Mouse (Mus musculus): Measurements from ENCODE around the gene Lpin1. TPM values are rescaled to one million over a fixed set of nuclear protein-coding genes. Genes with fewer than 3 reads are reported as not detected.

Gene Lpin1
- polyA plus RNA-seq, 1 experiment from 2014 or later, result 6.6 TPM

GRCm38 (mm10) chr12:16587111-16587510, 23.7 kb downstream of the Lpin1 start:
- 73% methylated on average over 2 of the region's 2 CpGs for WGBS
- no peaks in the 10 kb centered on the region for H3K36me3 ChIP-seq (ENCODE audit: control insufficient read depth, insufficient read depth, low read length)
- H3K4me1 ChIP-seq (ENCODE audit: control insufficient read depth, insufficient read depth, low read length), result peaks cover 30% of the 10 kb centered on the region
- no peaks in the 10 kb centered on the region for H3K9me3 ChIP-seq (replicated peaks; ENCODE audit: control insufficient read depth, low read length)
- no peak for ATAC-seq (ENCODE audit: insufficient read depth, low FRiP score)
- H3K9ac ChIP-seq (ENCODE audit: low read length), result no peak overlapping the region
- H3K27me3 ChIP-seq (ENCODE audit: control insufficient read depth, insufficient read depth, low read length), result no peaks in the 10 kb centered on the region
- no peak overlapping the region for H3K4me2 ChIP-seq (ENCODE audit: low read depth, low read length)
- H3K4me3 ChIP-seq (replicated peaks; ENCODE audit: low read length), result no peak overlapping the region
- no peak overlapping the region for H3K27ac ChIP-seq (ENCODE audit: low read length)

GRCm38 (mm10) chr12:16584964-16585363, 25.8 kb downstream of the Lpin1 start:
- Histone ChIP-seq H3K27ac (ENCODE audit: low read length) (no peak overlapping the region), H3K9ac (ENCODE audit: low read length) (no peak overlapping the region), H3K36me3 (ENCODE audit: control insufficient read depth, insufficient read depth, low read length) (no peaks in the 10 kb centered on the region), H3K4me3 (replicated peaks; ENCODE audit: low read length) (no peak overlapping the region), H3K4me1 (ENCODE audit: control insufficient read depth, insufficient read depth, low read length) (peaks cover 22% of the 10 kb centered on the region), H3K4me2 (ENCODE audit: low read depth, low read length) (no peak overlapping the region), H3K9me3 (replicated peaks; ENCODE audit: control insufficient read depth, low read length) (no peaks in the 10 kb centered on the region), H3K27me3 (ENCODE audit: control insufficient read depth, insufficient read depth, low read length) (no peaks in the 10 kb centered on the region)
- WGBS, result 78% methylated on average over 3 of the region's 3 CpGs
- no peak for ATAC-seq (ENCODE audit: insufficient read depth, low FRiP score)

GRCm38 (mm10) chr12:16584035-16584682, 26.6 kb downstream of the Lpin1 start:
- Histone ChIP-seq H3K27me3 (ENCODE audit: control insufficient read depth, insufficient read depth, low read length) (no peaks in the 10 kb centered on the region), H3K4me1 (ENCODE audit: control insufficient read depth, insufficient read depth, low read length) (peaks cover 19% of the 10 kb centered on the region), H3K4me2 (ENCODE audit: low read depth, low read length) (no peak overlapping the region), H3K4me3 (replicated peaks; ENCODE audit: low read length) (no peak overlapping the region), H3K36me3 (ENCODE audit: control insufficient read depth, insufficient read depth, low read length) (0 out of 2 replicates have a peak, but pooled peaks cover 5% of the 10 kb centered on the region), H3K9ac (ENCODE audit: low read length) (no peak overlapping the region), H3K9me3 (replicated peaks; ENCODE audit: control insufficient read depth, low read length) (no peaks in the 10 kb centered on the region), H3K27ac (ENCODE audit: low read length) (peak overlapping the region; percentile 52; the same call in 1 of the 2 replicates)
- ATAC-seq (ENCODE audit: insufficient read depth, low FRiP score), result no peak
- 36% methylated on average over 14 of the region's 14 CpGs for WGBS

DNA sequence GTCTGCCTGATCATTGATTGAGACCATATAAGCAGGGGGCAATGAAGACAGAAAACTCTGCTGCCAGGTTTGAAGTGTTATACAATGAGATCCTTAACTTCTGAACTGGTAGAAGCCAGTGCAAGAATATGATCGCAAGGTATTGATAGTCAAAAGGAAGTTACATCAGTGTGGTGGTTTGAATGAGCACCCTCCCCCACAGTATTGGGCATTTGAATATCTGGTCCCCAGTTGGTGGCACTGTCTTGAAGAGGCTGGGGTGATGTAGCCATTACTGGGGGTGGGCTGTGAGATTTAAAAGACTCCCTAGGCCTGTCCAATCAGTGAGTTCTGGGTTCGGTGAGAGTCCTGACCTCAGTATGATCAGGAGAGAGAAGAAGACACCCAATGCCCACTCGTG, 27.5 kb downstream of the Lpin1 start:
- Histone ChIP-seq H3K27me3 (ENCODE audit: control insufficient read depth, insufficient read depth, low read length) (no peaks in the 10 kb centered on the region), H3K27ac (ENCODE audit: low read length) (no peak overlapping the region), H3K9me3 (replicated peaks; ENCODE audit: control insufficient read depth, low read length) (no peaks in the 10 kb centered on the region), H3K9ac (ENCODE audit: low read length) (no peak overlapping the region), H3K4me2 (ENCODE audit: low read depth, low read length) (no peak overlapping the region), H3K4me1 (ENCODE audit: control insufficient read depth, insufficient read depth, low read length) (peaks cover 11% of the 10 kb centered on the region; the same call in 1 of the 2 replicates), H3K4me3 (replicated peaks; ENCODE audit: low read length) (no peak overlapping the region), H3K36me3 (ENCODE audit: control insufficient read depth, insufficient read depth, low read length) (0 out of 2 replicates have a peak, but pooled peaks cover 5% of the 10 kb centered on the region)
- no peak for ATAC-seq (ENCODE audit: insufficient read depth, low FRiP score)
- WGBS, result 92% methylated on average over 3 of the region's 3 CpGs

- Histone ChIP-seq H3K27ac (ENCODE audit: low read length) (no peak overlapping the region), H3K4me1 (ENCODE audit: control insufficient read depth, insufficient read depth, low read length) (peaks cover 13% of the 10 kb centered on the region; the same call in 1 of the 2 replicates), H3K9me3 (replicated peaks; ENCODE audit: control insufficient read depth, low read length) (no peaks in the 10 kb centered on the region), H3K27me3 (ENCODE audit: control insufficient read depth, insufficient read depth, low read length) (no peaks in the 10 kb centered on the region), H3K4me2 (ENCODE audit: low read depth, low read length) (no peak overlapping the region), H3K4me3 (replicated peaks; ENCODE audit: low read length) (no peak overlapping the region), H3K9ac (ENCODE audit: low read length) (no peak overlapping the region), H3K36me3 (ENCODE audit: control insufficient read depth, insufficient read depth, low read length) (0 out of 2 replicates have a peak, but pooled peaks cover 5% of the 10 kb centered on the region)
- 82% methylated on average over 9 of the region's 9 CpGs for WGBS
- ATAC-seq (ENCODE audit: insufficient read depth, low FRiP score), result no peak
These were observed 30.5 kb downstream of the Lpin1 start for GRCm38 (mm10) chr12:16580306-16580705.

DNA sequence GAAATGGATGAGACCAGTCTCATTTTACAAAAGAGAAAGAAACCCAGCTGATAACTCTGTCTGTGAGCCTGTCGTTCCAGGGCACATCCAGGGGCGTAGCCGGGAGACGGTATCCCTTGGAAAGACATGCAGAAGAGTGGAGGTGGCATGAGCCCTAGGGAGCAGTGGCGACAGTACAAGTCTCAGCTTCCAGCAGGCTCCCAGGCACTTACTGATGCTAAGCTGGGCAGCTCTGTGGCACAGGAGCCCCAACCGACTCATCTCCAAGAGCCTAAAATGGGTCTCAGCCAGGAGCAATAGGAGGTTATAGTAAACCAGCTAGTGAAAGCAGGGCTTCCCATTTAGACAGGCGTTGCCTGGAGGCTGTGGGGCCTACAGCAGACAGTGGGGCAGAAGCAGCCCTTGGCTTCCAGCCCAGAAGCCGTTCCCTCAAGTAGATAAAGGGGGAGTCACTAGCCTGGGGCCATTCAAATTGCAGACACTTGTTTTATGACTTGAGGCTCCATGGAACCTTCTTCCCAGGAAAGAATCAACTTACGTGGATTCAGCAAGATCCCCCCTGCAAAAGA, 33.0 kb downstream of the Lpin1 start:
- Histone ChIP-seq H3K4me3 (replicated peaks; ENCODE audit: low read length) (no peak overlapping the region), H3K9me3 (replicated peaks; ENCODE audit: control insufficient read depth, low read length) (no peaks in the 10 kb centered on the region), H3K36me3 (ENCODE audit: control insufficient read depth, insufficient read depth, low read length) (0 out of 2 replicates have a peak, but pooled peaks cover 5% of the 10 kb centered on the region), H3K27me3 (ENCODE audit: control insufficient read depth, insufficient read depth, low read length) (no peaks in the 10 kb centered on the region), H3K27ac (ENCODE audit: low read length) (no peak overlapping the region), H3K9ac (ENCODE audit: low read length) (no peak overlapping the region), H3K4me1 (ENCODE audit: control insufficient read depth, insufficient read depth, low read length) (peaks cover 6% of the 10 kb centered on the region; the same call in 1 of the 2 replicates), H3K4me2 (ENCODE audit: low read depth, low read length) (no peak overlapping the region)
- no peak for ATAC-seq (ENCODE audit: insufficient read depth, low FRiP score)
- WGBS, result 68% methylated on average over 9 of the region's 9 CpGs

DNA sequence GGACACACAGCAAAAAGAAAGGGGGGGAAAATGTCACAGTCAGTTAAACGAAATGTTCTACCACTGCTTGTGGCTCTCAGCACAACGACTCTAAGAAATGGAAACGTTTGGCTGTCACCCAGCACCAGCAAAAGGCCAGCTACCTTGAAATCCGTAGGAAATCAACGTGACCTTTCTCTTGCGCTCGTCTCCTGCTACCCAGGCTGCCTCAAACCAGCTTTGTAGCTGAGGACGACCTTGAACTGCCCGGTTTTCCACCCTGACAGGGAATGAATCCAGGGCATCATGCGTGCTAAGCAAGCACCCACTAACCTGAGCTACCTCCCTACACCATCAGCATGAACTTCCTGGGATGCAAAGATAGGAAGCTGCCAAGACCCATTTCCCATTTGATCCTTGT, 39.5 kb downstream of the Lpin1 start:
- ATAC-seq (ENCODE audit: insufficient read depth, low FRiP score), result no peak
- Histone ChIP-seq H3K4me2 (ENCODE audit: low read depth, low read length) (no peak overlapping the region), H3K4me3 (replicated peaks; ENCODE audit: low read length) (no peak overlapping the region), H3K36me3 (ENCODE audit: control insufficient read depth, insufficient read depth, low read length) (no peaks in the 10 kb centered on the region), H3K9ac (ENCODE audit: low read length) (no peak overlapping the region), H3K27ac (ENCODE audit: low read length) (no peak overlapping the region), H3K9me3 (replicated peaks; ENCODE audit: control insufficient read depth, low read length) (no peaks in the 10 kb centered on the region), H3K27me3 (ENCODE audit: control insufficient read depth, insufficient read depth, low read length) (no peaks in the 10 kb centered on the region), H3K4me1 (ENCODE audit: control insufficient read depth, insufficient read depth, low read length) (no peaks in the 10 kb centered on the region)
- WGBS, result 89% methylated on average over 10 of the region's 10 CpGs

GRCm38 (mm10) chr12:16570371-16571060, 40.2 kb downstream of the Lpin1 start:
- Histone ChIP-seq H3K27ac (ENCODE audit: low read length) (no peak overlapping the region), H3K36me3 (ENCODE audit: control insufficient read depth, insufficient read depth, low read length) (no peaks in the 10 kb centered on the region), H3K9ac (ENCODE audit: low read length) (no peak overlapping the region), H3K4me1 (ENCODE audit: control insufficient read depth, insufficient read depth, low read length) (no peaks in the 10 kb centered on the region), H3K4me3 (replicated peaks; ENCODE audit: low read length) (no peak overlapping the region), H3K27me3 (ENCODE audit: control insufficient read depth, insufficient read depth, low read length) (no peaks in the 10 kb centered on the region), H3K9me3 (replicated peaks; ENCODE audit: control insufficient read depth, low read length) (no peaks in the 10 kb centered on the region), H3K4me2 (ENCODE audit: low read depth, low read length) (no peak overlapping the region)
- ATAC-seq (ENCODE audit: insufficient read depth, low FRiP score), result no peak
- 88% methylated on average over 10 of the region's 10 CpGs for WGBS

- ATAC-seq (ENCODE audit: insufficient read depth, low FRiP score), result no peak
- Histone ChIP-seq H3K4me3 (replicated peaks; ENCODE audit: low read length) (no peak overlapping the region), H3K36me3 (ENCODE audit: control insufficient read depth, insufficient read depth, low read length) (no peaks in the 10 kb centered on the region), H3K4me1 (ENCODE audit: control insufficient read depth, insufficient read depth, low read length) (no peaks in the 10 kb centered on the region), H3K9ac (ENCODE audit: low read length) (no peak overlapping the region), H3K27me3 (ENCODE audit: control insufficient read depth, insufficient read depth, low read length) (no peaks in the 10 kb centered on the region), H3K9me3 (replicated peaks; ENCODE audit: control insufficient read depth, low read length) (no peaks in the 10 kb centered on the region), H3K4me2 (ENCODE audit: low read depth, low read length) (no peak overlapping the region), H3K27ac (ENCODE audit: low read length) (no peak overlapping the region)
- 72% methylated on average over 11 of the region's 11 CpGs for WGBS
These were observed 41.7 kb downstream of the Lpin1 start for GRCm38 (mm10) chr12:16568936-16569650.
